Mouse (Mus musculus) CH12.LX (cell line): ENCODE data around the gene Fam84b. TPM values are rescaled to one million over a fixed set of nuclear protein-coding genes. Genes with fewer than 3 reads are reported as not detected.

ENCODE experiments used
- DNase-seq: peaks from one replicate; pipeline ENCODE4 v3.0.0-alpha.2; 2013; ENCODE audit errors: extremely low read depth
- H3K27ac ChIP-seq: 2 replicates; pipeline ENCODE4 v1.5.1; 2012; ENCODE audit warnings: low read depth, mild to moderate bottlenecking, control low read depth, moderate library complexity; ENCODE audit not compliant: insufficient read depth
- H3K27me3 ChIP-seq: replicated peaks from 2 replicates; pipeline ENCODE3; 2012; ENCODE audit warnings: inconsistent platforms
- H3K36me3 ChIP-seq, 2 experiments: replicated peaks in 1 of 2; 2 replicates each; pipeline versions ENCODE3 to v1.6.1; 2012; ENCODE audit warnings: inconsistent platforms in 1 of 2, low read length in 1 of 2, mild to moderate bottlenecking in 1 of 2, mixed read lengths in 1 of 2, moderate library complexity in 1 of 2; ENCODE audit not compliant: control insufficient read depth in 1 of 2, insufficient read depth in 1 of 2
- H3K4me1 ChIP-seq, 2 experiments: 2 replicates each; pipeline ENCODE4 v1.6.1; 2012; ENCODE audit warnings: inconsistent platforms in 1 of 2, moderate library complexity in 1 of 2; ENCODE audit not compliant: insufficient read depth in 2 of 2, control insufficient read depth in 1 of 2
- H3K4me2 ChIP-seq: 2 replicates; pipeline ENCODE4 v1.6.1; 2012; ENCODE audit warnings: low read depth, mild to moderate bottlenecking, control low read depth; ENCODE audit not compliant: poor library complexity, insufficient read depth, severe bottlenecking
- H3K4me3 ChIP-seq, 3 experiments: fragments of 150-350 bp in 1 of 3; sonication (generic) in 1 of 3; replicated peaks in 1 of 3; 2 replicates each; pipeline versions ENCODE3 to v1.5.1; 2011 to 2012; ENCODE audit warnings: low read depth in 2 of 3, low read length in 2 of 3, mild to moderate bottlenecking in 2 of 3, moderate library complexity in 2 of 3, control low read depth in 1 of 3, improper control_type of control experiment in 1 of 3, inconsistent platforms in 1 of 3, mixed read lengths in 1 of 3; ENCODE audit not compliant: poor library complexity in 1 of 3
- H3K79me2 ChIP-seq: replicated peaks from 2 replicates; pipeline ENCODE4 v1.6.1; 2012; ENCODE audit warnings: mild to moderate bottlenecking, moderate library complexity; ENCODE audit not compliant: control insufficient read depth, poor library complexity, insufficient read depth, severe bottlenecking; ENCODE audit errors: extremely low read depth
- H3K9ac ChIP-seq: 2 replicates; pipeline ENCODE4 v1.6.1; 2012; ENCODE audit warnings: low read depth, mild to moderate bottlenecking, control low read depth, moderate library complexity; ENCODE audit not compliant: insufficient read depth
- H3K9me3 ChIP-seq: replicated peaks from 2 replicates; pipeline ENCODE3; 2012; ENCODE audit warnings: low read length, inconsistent platforms, mixed read lengths
- CTCF ChIP-seq, 2 experiments: IDR thresholded peaks in 1 of 2; conservative IDR thresholded peaks in 1 of 2; 2 replicates each; pipeline ENCODE4 v1.5.1; 2011 to 2012; ENCODE audit warnings: low read depth in 2 of 2, low read length in 2 of 2, improper control_type of control experiment in 1 of 2, inconsistent platforms in 1 of 2, mild to moderate bottlenecking in 1 of 2, moderate library complexity in 1 of 2
- EP300 ChIP-seq: IDR thresholded peaks from 2 replicates; pipeline ENCODE4 v1.6.1; 2011; ENCODE audit warnings: low read length, improper control_type of control experiment
- ETS1 ChIP-seq: conservative IDR thresholded peaks from 2 replicates; pipeline ENCODE4 v1.6.1; 2012; ENCODE audit warnings: low read depth, mild to moderate bottlenecking, inconsistent platforms, low read length, improper control_type of control experiment, moderate library complexity
- GABPA ChIP-seq: IDR thresholded peaks from 2 replicates; pipeline ENCODE4 v1.6.1; 2012; ENCODE audit warnings: low read depth, low read length, improper control_type of control experiment, inconsistent platforms; ENCODE audit not compliant: insufficient replicate concordance
- HCFC1 ChIP-seq: IDR thresholded peaks from 2 replicates; pipeline ENCODE4 v1.6.1; 2012; ENCODE audit warnings: low read depth, mild to moderate bottlenecking, inconsistent platforms, low read length, improper control_type of control experiment
- JUN ChIP-seq: IDR thresholded peaks from 2 replicates; pipeline ENCODE4 v1.6.1; 2011; ENCODE audit warnings: low read depth, mild to moderate bottlenecking, low read length, improper control_type of control experiment, moderate library complexity; ENCODE audit not compliant: insufficient read depth
- JUND ChIP-seq: conservative IDR thresholded peaks from 2 replicates; pipeline ENCODE4 v1.6.1; 2011; ENCODE audit warnings: low read depth, low read length, improper control_type of control experiment
- MAX ChIP-seq: IDR thresholded peaks from 2 replicates; pipeline ENCODE4 v1.6.1; 2011; ENCODE audit warnings: low read length, improper control_type of control experiment
- MAZ ChIP-seq: IDR thresholded peaks from 2 replicates; pipeline ENCODE4 v1.6.1; 2012; ENCODE audit warnings: low read depth, mild to moderate bottlenecking, inconsistent platforms, low read length, improper control_type of control experiment, moderate library complexity
- MEF2A ChIP-seq: IDR thresholded peaks from 2 replicates; pipeline ENCODE4 v1.6.1; 2014; ENCODE audit warnings: low read depth, mild to moderate bottlenecking, inconsistent platforms, low read length, improper control_type of control experiment, borderline replicate concordance
- MXI1 ChIP-seq: IDR thresholded peaks from 2 replicates; pipeline ENCODE4 v1.6.1; 2011; ENCODE audit warnings: mild to moderate bottlenecking, low read depth, low read length, improper control_type of control experiment
- SIN3A ChIP-seq: IDR thresholded peaks from 2 replicates; pipeline ENCODE4 v1.6.1; 2012; ENCODE audit warnings: low read length, improper control_type of control experiment, inconsistent platforms
- TBP ChIP-seq: conservative IDR thresholded peaks from 2 replicates; pipeline ENCODE4 v1.6.1; 2011; ENCODE audit warnings: low read depth, low read length, improper control_type of control experiment
- ZNF384 ChIP-seq: IDR thresholded peaks from 2 replicates; pipeline ENCODE4 v1.6.1; 2012; ENCODE audit warnings: low read depth, low read length, improper control_type of control experiment, inconsistent platforms
- dilution Hi-C: fragments of 300-500 bp; cut with MboI; formaldehyde crosslinking; loops from 2 replicates; pipeline ENCODE4 v1.14.3; 2020; ENCODE audit warnings: low sequenced_read_pairs; ENCODE audit not compliant: extremely low pct_unique_long_range_greater_than_20kb, extremely low pct_ligation_motif_present
- in situ Hi-C: fragments of 300-500 bp; cut with MboI; formaldehyde crosslinking; loops from 3 replicates; pipeline ENCODE4 v1.14.3; 2019; ENCODE audit warnings: low sequenced_read_pairs, low pct_ligation_motif_present, low pct_unique_long_range_greater_than_20kb, mixed read lengths
- polyA plus RNA-seq: library from polyadenylated mRNA; unstranded; fragments of >175 nt; gene quantifications from 2 replicates; pipeline ENCODE4 v1.2.1, GENCODE M21; 2012; ENCODE audit warnings: low read depth; ENCODE audit not compliant: insufficient read length
- total RNA-seq, 2 experiments: library from RNA; depleted of rRNA; stranded (reverse); fragments of 300-350 nt in 1 of 2; fragments of >200 nt in 1 of 2; gene quantifications; 2 replicates each; pipeline ENCODE4 v1.2.3; 2012 to 2014

Gene Fam84b
- total and polyA plus RNA-seq, 3 experiments = 0.51 to 3.0 (median 0.76) TPM

DNA sequence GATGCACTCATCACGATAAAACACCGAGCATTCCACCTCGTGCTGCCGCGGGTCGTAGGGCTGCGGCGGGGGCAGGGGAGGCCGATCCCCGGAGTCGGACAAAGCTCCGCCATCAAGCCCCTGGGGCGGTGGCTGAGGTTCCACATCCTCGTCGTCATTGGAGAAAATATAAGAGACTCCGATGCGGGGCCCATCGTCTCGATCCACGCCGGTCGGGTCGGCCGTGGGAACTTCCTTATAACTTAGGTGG is 30.0 kb downstream of the Fam84b start:
- dilution Hi-C loops = no loop called here
- in situ Hi-C loops = no loop called here
- TF ChIP-seq SIN3A (0 out of 2 replicates have a peak, but pooled peaks have one; percentile 10), JUN (no peak), EP300 (no peak), GABPA (no peak), HCFC1 (no peak), TBP (no peak), ZNF384 (no peak), JUND (no peak)
- H3K4me3 ChIP-seq = peak overlapping the region in 1 of 3 experiments; percentile 74
- peak overlapping the region; percentile 5; the same call in 1 of the 2 replicates for H3K4me2 ChIP-seq
- H3K9ac ChIP-seq = peak overlapping the region; percentile 5; the same call in 1 of the 2 replicates
- H3K36me3 ChIP-seq = peaks cover 0 to 9% of the 10 kb centered on the region in 2 experiments
- peaks cover 16% of the 10 kb centered on the region for H3K9me3 ChIP-seq
- H3K79me2 ChIP-seq = no peaks in the 10 kb centered on the region
- no peak for DNase-seq
- H3K27me3 ChIP-seq = no peaks in the 10 kb centered on the region
- no peak overlapping the region for H3K27ac ChIP-seq
- H3K4me1 ChIP-seq = peaks cover 0 to 18% of the 10 kb centered on the region in 2 experiments; a peak in 2 of 4 replicates

DNA sequence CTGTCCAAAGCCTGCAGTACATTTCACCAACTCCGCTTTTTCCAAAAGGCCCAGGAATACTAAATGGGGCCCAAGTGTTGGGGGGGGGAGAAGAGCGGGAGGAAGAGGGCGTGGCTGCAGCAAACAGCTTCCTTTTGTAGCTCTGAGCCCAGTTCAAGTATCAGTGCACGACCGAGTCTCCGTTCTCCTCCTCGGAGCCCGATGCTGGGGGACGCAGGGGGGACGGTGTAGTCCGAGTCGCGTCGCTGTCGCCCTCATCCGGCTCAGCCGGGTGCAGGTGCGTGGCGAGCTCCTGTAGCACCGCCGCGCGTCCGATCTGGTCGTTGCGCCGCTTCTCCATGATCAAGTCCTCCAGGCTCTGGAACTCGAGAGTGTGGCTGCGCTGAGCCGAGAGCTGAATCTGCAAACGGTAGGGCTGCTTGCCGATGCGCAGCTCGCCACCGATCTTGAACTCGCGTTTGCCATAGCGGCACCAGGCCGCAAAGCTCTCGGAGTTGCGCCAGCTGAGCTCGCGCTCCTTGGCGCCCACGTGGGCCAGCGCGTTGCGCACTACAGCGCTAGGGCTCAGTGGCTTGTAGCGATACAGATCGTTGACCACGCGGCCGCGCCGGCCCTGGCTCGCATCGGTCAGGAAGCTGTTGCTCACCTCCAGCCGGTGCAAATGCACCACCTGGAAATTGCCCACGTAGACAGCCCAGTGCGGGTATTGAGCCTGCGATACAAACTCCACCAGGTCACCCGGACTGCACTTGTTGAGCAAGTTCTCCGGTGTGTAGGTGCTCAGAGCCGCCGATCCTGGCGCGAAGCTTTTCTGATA is 30.6 kb downstream of the Fam84b start:
- Histone ChIP-seq H3K36me3 (peaks cover 0 to 9% of the 10 kb centered on the region in 2 experiments), H3K27ac (peak overlapping the region; percentile 1; the same call in 1 of the 2 replicates), H3K79me2 (no peaks in the 10 kb centered on the region), H3K9ac (peak overlapping the region; percentile 5; the same call in 1 of the 2 replicates), H3K4me2 (peak overlapping the region; percentile 5; the same call in 1 of the 2 replicates), H3K27me3 (no peaks in the 10 kb centered on the region), H3K4me3 (peak overlapping the region in 1 of 3 experiments; percentile 74), H3K9me3 (peaks cover 16% of the 10 kb centered on the region), H3K4me1 (peaks cover 0 to 18% of the 10 kb centered on the region in 2 experiments; a peak in 2 of 4 replicates)
- in situ Hi-C loops = no loop called here
- dilution Hi-C loops = no loop called here
- no peak for DNase-seq
- TF ChIP-seq CTCF (conservative IDR thresholded peaks at IDR 0.05 in 1 of 2, IDR thresholded peaks at IDR 0.05 in 1 of 2; ENCODE audit: low read depth in 2 of 2, low read length in 2 of 2) (peak in 1 of 2 experiments; percentile 39; a peak in 1 of 4 replicates), MEF2A (no peak), MXI1 (0 out of 2 replicates have a peak, but pooled peaks have one; percentile 26), ETS1 (no peak), SIN3A (0 out of 2 replicates have a peak, but pooled peaks have one; percentile 43), MAX (peak; percentile 48; the same call in 1 of the 2 replicates), HCFC1 (no peak), MAZ (no peak)
